Mouse (Mus musculus): ENCODE data around the gene Kif2c.
"Not testable (repeated sequence)": the region's sequence is repeated elsewhere in the genome, so short reads cannot be mapped to it uniquely, and the experiment has no call there.

Gene Kif2c

GRCm38 (mm10) chr4:117182759-117183096 lies 289 bp upstream of the Kif2c start:
- not testable (repeated sequence) for DNase-seq

GRCm38 (mm10) chr4:117169936-117170335 lies 12.5 kb downstream of the Kif2c start:
- DNase-seq, result no peak

GRCm38 (mm10) chr4:117161183-117161582 lies 21.3 kb downstream of the Kif2c start:
- no peak for DNase-seq

GRCm38 (mm10) chr4:117159666-117160065 lies 22.8 kb downstream of the Kif2c start:
- DNase-seq, result no peak

- DNase-seq, result no peak
These were observed 26.1 kb downstream of the Kif2c start for GRCm38 (mm10) chr4:117156372-117156771.

- DNase-seq, result peak; percentile 85
These were observed 26.6 kb downstream of the Kif2c start, which contains the start of gene Rps8 for GRCm38 (mm10) chr4:117155792-117156355. Gene Rps8 (minus strand): TSS chr4:117156243.

- DNase-seq, result no peak
These were observed 27.2 kb downstream of the Kif2c start for GRCm38 (mm10) chr4:117155020-117155791.

- no peak for DNase-seq
These were observed 29.7 kb downstream of the Kif2c start for GRCm38 (mm10) chr4:117152714-117153113.

GRCm38 (mm10) chr4:117151416-117151815 lies 31.0 kb downstream of the Kif2c start:
- DNase-seq, result no peak

GRCm38 (mm10) chr4:117150212-117150733 lies 32.2 kb downstream of the Kif2c start:
- no peak for DNase-seq

GRCm38 (mm10) chr4:117149291-117150211 lies 32.9 kb downstream of the Kif2c start:
- no peak for DNase-seq

GRCm38 (mm10) chr4:117148815-117149214 lies 33.6 kb downstream of the Kif2c start:
- DNase-seq, result no peak

- no peak for DNase-seq
These were observed 34.3 kb downstream of the Kif2c start for GRCm38 (mm10) chr4:117148047-117148713.

- peak; percentile 95 for DNase-seq
These were observed 36.3 kb downstream of the Kif2c start for GRCm38 (mm10) chr4:117146176-117146575.

GRCm38 (mm10) chr4:117145248-117145647 lies 37.2 kb downstream of the Kif2c start:
- no peak for DNase-seq

GRCm38 (mm10) chr4:117143023-117143422 lies 39.4 kb downstream of the Kif2c start:
- no peak for DNase-seq

GRCm38 (mm10) chr4:117140613-117141012 lies 41.8 kb downstream of the Kif2c start:
- no peak for DNase-seq

GRCm38 (mm10) chr4:117139217-117139612 lies 43.2 kb downstream of the Kif2c start:
- DNase-seq, result peak; percentile 50

- no peak for DNase-seq
These were observed 43.9 kb downstream of the Kif2c start for GRCm38 (mm10) chr4:117138295-117139216.

GRCm38 (mm10) chr4:117136034-117136433 lies 46.4 kb downstream of the Kif2c start:
- DNase-seq, result peak; percentile 43

GRCm38 (mm10) chr4:117134601-117134995 lies 47.8 kb downstream of the Kif2c start:
- DNase-seq, result no peak
